Mouse (Mus musculus) ZHBTc4 (cell line): Measurements from ENCODE around the gene Medag.

Experiments used
- DNase-seq: peaks from one replicate; pipeline ENCODE4 v3.0.0-alpha.2; 2011; ENCODE audit warnings: low read depth, low spot score

Medag gene

DNA sequence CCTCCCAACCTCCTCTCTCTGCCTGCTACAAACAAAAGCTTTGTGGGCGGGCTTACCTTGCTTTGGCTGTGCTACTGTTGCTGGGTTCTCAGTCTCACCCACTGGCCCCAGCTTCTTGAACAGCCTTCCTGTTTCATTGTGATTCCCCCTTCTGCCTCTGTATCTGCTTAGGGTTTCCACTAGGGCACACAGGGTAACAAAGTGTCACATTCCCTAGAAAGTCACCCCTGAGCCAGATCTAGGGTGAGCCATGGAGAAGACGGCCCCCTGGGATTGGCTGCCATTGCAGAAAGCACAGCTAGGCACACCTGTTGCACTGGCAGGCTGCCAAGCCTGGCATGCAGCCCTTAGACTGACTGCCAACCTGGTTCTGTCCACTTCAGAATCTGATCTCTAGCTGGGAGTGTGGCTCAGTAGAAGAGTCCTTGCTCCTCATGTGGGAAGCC lies 17.3 kb downstream of the Medag start:
- no peak for DNase-seq

DNA sequence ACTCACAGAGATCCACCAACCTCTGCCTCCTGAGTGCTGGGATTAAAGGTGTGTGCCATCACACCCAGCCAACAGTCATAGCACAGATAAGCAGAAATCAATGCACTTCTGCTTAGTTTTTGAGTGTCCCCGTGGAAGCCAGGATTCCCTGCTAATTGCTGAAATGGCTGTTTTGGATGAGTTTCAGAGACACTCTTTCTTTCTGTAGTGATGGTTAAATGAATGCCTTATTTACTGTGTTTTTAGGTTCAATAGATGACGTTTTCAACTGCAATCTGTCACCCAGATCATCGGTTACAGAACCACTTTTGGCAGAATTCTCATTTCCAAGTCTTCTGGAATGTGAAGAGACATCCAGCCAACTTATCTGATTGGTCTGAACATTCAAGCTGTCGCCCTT lies 18.0 kb downstream of the Medag start:
- DNase-seq: no peak

DNA sequence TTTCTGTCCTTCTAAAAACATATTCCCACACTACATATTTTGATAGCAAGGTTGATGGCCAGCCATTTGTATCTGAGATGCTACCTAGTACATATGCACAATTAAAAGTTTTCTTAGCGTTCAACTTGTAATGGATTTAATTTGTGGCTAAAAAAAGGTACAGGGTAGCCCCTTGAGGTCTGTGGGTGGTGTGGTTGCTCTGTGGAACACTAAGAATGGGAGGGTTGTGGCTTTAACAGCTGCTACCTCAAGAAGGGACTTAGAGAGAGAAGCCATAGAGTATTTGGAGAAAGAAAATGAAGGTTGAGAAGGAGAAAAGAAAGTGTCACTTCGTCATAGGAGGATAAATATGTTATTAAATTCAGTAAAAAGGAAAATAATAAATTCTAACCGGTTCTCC lies 19.4 kb downstream of the Medag start:
- no peak for DNase-seq

DNA sequence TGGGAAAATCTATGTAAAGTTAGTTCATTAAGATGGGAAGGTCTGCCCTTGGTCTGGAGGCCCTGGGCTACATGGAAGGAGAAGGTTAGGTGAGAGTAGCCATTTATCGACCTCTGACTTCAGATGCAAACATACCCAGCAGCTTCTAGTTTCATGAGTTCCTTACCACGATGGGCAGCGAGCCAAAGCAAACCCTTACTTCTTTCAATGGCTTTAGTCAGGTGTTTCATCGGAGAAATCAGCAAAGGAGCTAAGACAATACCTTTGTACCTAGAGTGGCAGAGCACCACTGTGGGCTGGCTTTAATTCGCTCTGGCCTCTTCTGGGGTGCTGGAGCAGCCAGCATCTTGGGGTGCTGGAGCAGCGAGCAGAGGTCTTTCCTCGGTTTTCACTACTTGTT lies 22.1 kb downstream of the Medag start:
- no peak for DNase-seq

DNA sequence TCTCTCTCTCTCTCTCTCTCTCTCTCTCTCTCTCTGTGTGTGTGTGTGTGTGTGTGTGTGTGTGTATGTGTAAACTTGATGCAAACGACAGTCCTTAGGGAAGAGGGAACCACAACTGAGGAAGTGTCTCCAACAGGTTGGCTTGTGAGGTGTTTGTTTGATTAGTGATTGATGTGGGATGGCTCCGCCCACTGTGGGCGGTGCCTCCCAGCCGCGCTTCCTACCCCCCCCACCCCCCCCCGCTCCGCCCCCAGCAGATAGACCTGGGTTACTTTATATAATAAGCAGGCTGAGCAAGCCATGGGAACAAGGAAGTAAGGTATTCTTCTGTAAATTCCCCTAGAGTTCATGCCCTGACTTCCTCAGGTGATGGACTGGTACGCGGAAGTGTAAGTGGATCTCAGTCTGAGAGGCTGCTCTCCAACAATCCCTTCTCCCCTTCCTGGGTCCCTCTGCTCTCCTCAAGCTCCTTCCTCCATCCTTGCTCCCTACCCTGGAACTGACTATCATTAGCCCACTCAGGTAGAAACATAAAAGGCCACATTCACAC lies 22.7 kb downstream of the Medag start:
- peak; percentile 25 for DNase-seq

DNA sequence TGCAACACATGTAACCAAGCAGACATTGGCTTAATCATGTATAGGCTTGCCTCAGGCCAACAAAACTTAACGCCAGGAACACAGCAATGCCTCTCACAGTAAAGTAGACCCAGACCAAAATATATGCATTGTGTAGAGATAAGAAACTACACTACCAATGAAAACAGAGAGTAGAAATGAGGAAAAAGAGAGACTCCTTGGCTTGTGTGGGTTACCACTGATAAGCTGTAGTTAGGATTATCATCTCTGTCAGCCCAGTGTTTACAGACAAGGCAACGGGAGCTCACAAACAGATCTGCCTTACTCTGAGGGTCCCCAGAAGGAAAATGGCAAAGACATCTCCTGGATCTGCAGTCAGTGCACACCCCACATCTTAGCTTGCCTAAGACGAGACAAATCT lies 25.0 kb downstream of the Medag start:
- no peak for DNase-seq

DNA sequence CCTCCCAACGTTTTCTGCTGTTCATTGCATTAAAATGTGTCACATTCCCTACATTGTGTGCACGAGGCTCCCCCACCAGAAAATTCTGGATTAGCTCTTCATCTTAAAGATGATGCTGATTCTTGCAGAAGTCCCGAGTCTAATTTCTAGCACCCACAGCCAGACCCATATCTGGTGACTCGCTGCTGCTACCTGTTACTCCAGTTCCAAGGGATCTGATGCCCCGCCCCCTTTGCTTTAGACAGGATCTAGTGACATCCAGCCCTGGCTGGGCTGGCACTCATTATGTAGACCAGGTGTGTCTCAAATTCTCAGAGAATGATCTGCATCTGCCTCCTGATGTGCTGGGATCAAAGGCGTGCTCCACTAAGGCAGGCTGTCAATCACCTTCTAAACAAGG lies 25.6 kb downstream of the Medag start:
- peak; percentile 32 for DNase-seq

DNA sequence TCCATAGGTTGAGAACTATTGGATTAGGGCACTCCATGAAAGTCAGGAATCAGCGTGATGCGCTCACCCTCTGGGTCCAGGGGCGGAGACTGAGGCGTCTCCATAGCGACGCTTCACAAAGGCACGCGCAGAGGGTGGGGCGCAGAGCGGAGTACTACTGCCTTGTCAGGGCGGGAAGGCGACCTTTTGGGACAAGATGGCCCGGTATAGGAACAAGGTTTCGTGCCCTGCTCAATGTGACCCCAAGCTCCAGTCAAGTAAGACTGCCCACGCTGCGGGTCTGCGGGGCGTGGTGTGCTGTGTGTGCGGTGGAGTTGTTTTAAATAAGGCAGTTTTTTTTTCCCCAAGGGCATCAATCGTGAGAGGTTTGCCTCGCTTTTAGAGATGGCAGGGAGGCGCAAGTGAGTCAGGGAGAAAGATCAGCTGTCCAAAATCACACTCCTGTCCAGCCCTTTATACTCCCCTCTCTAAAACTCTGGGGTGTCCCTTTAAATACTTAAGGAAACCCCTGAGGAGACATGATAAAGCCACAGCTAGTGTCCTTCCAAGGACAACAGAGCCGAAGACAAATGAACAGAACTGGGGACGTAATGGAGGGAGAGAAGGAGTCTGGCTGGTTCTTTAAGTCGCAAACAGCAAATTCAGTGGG lies 28.1 kb downstream of the Medag start, which contains the start of gene Tex26:
Gene Tex26 (plus strand): TSS at position 130 of the 649 bp plus-strand sequence.
- peak; percentile 94 for DNase-seq

DNA sequence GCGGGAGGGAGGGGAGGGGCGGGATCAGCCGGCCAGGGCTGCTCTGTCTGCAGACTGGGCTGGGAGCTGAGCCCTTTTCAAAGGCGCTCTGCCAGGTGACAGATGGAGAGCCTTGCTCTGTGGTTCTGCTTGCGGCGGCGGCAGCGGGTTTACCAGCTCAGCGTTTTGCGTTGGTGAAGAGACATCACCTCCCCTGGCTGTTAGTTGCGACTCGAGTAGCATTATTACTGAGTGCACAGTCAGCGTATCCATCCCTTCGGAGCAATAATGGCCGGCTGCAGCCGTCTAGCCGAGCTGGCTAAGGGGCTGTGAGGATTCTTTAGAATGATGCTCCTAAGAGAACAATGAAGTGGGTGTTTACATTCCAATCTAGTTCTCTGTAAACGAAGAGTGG lies 28.6 kb downstream of the Medag start:
- peak; percentile 70 for DNase-seq

DNA sequence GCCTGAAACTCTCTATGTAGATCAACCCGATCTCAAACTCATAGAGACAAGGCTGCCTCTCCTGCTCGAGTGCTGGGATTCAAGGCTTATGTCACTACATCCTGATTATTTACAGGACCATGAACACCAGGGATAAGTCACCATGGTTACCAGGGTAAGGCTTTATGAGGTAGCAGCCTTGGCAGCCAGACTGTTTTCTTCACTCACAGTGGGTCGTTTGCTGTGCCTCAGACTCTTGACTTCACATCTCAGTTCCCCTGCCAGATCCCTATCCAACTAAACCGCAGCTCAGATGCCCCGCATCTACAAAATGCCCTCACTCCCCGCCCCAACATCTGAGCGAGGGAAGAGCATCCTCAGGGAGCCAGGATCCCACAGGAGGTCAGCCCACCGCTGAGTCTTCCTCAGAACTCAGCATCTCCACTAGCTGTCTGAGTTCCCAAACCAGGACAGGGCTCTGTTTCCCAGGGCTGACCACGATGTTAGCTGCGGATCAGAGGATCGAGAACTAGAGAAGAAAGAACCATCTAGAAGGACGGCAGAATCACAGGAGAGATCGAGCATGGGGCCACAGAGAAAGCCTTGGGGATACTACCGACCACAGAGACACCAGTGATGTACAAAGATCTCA lies 30.2 kb downstream of the Medag start:
- no peak for DNase-seq

DNA sequence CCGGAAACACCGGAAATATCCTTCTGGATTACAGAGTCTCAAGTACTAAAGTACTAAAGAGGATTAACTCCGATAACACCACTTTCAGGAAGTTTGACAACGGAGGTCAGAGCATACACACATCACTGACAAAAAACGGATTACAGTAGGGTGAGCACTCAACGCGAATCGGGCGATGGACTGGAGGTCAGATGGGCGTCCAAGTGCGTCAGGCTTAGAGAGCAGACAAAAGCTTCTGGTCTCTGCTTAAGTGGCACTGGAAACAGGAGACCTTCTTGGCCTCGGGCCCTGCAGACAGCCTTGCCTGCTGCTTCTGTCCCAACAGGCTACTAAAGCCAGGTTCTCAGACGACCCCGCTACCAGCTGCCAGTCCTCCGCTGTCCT lies 30.7 kb downstream of the Medag start:
- DNase-seq: no peak

DNA sequence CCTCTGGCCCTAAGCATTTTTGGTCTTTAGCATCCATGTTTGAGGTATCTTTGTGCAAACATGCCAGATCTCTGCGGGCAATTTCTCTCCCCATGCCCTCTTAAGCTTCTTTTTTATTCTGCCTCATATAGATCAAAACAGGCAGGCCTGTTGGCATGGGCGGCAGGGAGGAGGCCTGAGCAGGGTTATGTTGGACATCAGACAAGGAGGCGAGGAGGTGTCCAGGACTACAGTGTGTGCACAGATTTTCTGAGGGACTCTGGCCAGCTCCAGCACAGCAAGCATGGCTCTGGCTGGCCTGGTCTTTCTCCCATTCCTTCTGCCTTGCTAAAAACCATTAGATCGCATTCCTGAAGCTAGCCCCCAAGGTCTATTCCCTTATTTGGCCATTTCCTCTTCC lies 32.9 kb downstream of the Medag start:
- DNase-seq: no peak

DNA sequence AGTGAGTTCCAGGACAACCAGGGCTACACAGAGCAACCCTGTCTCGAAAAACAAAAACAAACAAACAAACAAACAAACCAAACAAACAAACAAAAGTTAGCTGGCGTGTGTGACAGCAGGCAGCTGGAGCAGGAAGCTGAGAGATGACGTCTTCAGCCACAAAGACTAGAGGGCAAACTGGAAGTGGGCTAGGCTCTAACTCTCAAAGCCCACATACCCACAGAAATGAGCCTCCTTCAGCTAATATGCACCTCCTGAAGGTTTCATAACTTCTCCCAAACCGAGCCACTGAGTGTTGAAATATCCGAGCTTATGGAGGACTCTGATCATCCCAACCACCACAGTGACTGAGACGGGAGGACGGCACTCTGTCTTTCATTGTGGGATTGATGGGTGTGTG lies 34.9 kb downstream of the Medag start:
- DNase-seq: no peak

DNA sequence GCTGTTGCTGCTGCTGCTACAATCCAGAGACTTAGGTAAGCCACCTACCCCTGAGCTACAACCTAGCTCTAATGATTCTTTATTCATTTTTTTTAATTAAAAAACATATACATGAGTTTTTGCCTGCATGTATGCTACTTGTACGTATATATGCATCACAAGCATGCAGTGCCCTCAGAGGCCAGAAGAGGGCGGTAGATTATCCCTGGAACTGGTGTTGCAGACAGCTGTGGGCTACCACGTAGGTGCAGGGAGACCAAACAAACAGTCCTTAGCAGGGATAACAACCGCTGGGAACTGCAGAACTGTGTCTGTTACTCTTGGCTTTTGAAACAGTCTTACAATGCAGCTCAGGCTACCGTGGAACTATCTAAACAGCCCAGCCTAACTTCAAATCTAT lies 36.2 kb downstream of the Medag start:
- DNase-seq: peak; percentile 85

DNA sequence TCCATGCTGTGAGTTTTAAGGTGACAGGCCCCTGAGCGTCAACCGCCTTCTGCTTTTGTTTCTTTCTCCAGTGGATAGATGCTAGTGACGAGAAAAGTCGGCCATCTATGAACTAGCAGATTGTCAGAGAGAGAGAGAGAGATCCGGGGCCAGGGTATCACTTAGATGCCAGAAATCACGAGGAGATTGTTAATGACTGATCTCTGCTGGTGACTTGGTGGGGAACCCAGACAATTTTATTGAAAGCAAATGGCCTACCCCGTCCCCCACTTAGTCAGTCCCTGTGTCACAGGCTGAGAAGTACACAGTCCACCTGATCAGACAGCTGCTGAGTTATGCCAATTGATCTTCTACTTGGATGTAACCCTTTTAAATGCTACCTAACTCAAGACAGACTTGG lies 37.9 kb downstream of the Medag start:
- no peak for DNase-seq

DNA sequence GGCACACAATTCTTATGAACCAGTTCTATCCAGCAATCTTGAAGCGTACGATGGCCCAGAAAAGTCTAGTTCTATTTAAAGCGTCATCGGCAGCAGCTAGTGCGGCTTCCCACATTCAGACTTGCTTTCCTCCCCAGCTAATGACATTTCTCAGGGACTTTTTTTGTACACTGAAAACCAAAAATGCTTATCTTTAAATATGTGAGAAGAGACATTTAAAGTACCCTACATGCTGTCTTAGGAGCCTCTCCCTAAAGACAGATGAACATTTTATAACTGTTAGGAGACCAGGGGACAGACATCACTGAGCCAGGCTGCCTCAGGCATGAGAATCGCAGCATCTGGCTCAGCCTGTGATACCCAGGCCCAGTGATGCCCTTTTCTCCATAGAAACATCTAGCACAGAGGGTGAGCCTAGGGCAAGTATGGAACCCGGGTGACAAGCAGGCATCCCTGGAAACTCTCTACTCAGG lies 39.7 kb downstream of the Medag start:
- DNase-seq: no peak

DNA sequence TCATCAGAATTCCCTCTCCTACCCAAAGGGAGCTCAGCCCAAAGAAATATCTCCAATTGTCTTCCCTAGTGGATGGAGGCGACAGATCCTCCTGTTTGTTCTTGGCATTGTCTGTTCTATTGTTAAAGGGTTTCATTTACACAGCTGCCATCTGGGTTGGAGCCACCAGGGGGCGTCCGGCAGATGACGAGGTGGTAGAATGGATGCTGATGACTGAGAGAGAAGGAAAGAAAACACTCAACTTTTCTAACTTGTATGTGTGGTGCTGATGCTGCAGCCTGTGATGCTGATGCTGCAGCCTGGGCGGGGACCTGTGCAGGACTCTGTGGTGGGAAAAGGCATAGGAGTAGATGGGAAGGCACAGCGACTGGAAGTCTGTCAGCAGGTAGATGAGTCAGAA lies 42.7 kb downstream of the Medag start:
- DNase-seq: peak; percentile 85

DNA sequence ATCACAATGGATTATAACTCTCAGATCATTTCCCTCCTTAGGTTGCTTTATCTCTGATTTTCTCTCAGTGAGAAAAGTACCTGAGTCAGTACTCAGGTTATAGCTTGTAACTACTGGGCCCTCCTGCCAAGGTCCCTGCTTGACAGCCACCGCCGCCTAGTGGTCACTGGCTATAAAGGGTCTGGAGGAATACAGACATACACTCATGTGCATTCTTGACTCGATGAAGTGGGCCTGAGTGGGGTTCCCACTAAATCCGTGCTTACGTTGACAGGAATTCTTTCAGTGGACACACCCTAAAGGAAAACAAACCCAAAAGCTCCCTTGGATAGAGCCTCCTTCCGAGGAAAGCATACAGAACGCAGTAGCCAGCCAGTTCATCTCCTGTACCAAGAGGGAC lies 45.0 kb downstream of the Medag start:
- DNase-seq: peak; percentile 75

DNA sequence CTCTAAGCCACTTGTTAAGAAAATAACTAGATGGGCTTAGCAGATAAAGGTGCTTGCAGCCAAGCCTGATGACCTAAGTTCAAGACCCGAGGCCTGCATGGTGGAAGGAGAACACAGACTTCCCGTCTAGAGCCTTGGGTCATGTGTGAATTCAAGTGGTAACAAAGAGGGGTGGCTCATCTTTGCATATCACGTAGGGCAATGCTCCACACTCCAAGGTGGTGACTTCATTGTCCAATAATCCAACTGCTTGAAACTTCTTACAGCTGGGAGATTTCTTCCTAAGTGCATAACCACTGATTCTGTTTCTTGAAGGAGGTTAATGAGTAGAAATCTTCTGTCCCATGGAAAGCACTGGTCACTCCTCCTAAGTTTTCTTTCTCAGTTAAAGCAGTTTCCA lies 50.5 kb downstream of the Medag start:
- no peak for DNase-seq

DNA sequence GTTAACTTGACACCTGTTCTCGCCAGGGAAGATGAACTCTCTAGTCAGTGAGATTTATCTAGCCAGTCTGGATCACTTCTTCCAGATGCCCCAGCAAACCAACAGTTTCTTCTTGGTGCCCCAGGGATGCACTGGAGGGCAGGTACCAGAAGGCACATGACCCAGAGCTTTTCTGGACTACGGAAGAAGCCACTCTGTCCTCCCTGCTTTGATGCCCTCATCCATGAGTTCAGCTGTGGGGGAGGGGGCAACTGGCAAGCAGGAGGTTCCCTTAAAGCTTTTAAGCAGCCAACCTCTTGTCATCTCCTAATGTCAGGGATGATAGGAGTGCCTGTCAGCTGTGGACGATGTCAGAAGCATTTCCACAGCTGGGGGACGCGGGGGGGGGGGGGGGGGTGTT lies 53.8 kb downstream of the Medag start:
- no peak for DNase-seq

DNA sequence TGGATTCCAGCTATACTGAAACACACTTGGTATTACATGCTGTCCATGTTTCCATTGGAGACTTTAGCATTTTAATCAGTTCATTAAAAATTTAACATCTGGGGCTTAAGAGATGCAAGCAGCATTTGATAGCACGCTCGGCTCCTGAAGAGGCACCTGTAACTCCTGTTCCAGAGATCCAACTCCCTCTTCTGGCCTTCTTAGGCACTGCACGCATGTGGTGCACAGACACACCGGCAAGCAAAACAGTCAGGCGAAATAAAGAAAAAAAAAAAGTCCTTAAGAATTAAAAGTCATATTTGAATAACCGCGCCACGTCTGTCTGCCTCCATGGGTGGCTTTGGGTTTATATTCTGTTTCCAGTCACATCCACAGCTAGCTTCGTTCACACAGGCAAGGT lies 62.6 kb downstream of the Medag start:
- peak; percentile 77 for DNase-seq

DNA sequence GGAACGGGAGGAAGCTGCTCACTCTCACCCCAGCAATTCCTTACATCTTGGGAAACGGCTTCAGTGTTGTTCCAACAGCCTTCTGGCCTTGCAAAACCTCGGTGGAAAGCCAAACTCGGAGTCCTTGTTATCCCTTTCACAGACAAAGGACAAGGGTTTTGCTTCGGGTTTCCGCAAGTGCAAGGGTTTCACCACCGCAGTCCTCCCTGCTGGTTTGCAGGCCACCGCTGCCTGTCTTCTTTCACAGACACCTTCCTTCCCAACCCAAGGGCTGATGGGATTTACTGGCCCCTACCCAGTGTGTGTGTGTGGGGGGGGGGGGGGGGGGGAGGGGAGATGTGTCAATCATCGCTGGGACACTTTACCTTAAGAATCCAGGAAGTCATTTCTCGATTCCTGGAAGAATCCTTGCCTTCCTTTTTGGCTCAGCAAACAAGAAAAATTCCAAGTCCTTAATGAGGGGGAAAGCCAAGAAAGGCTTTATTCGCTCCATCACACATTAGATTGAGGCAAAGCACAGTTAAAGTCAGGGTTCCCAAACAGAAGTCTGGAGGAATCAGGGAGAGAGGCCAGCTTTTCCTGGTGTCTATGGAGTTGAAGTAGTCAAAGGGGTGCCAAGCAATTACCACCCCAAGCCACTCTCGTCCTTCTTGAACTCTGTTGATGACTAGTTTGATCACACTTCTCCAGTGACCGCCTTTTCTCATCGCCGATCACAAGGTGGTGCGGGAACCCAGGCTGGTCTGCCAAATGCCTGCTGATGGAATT lies 63.3 kb downstream of the Medag start:
- peak; percentile 23 for DNase-seq
